Mouse (Mus musculus) mouse trophoblast stem cell (cell line): Measurements from ENCODE around the gene Trpv5.

Experiments used
- in situ Hi-C, 2 experiments: fragments of 300-500 bp; cut with MseI, MboI; formaldehyde crosslinking; loops; 2 replicates in 1 of 2; 3 replicates in 1 of 2; pipeline ENCODE4 v1.15.1; 2025

The Trpv5 gene

GRCm38 (mm10) chr6:41680669-41681068 is at the start of gene Trpv5:
Gene Trpv5 (minus strand): TSS chr6:41680769.
- in situ Hi-C loops = no loop called here

GRCm38 (mm10) chr6:41727989-41728609 is 47.5 kb upstream of the Trpv5 start:
- in situ Hi-C loops = no loop called here

GRCm38 (mm10) chr6:41721430-41721829 is 40.9 kb upstream of the Trpv5 start:
- in situ Hi-C loops = no loop called here

- in situ Hi-C loops = no loop called here
Measured at GRCm38 (mm10) chr6:41710281-41710680, 29.7 kb upstream of the Trpv5 start.

GRCm38 (mm10) chr6:41706275-41706674 is 25.7 kb upstream of the Trpv5 start:
- in situ Hi-C loops = loop anchor here in 1 of 2 experiments (10.0 kb wide), 1 partner anchor 81 kb away; no protein-coding TSS in a partner anchor

GRCm38 (mm10) chr6:41704123-41704522 is 23.6 kb upstream of the Trpv5 start, which contains the start of gene Kel:
Gene Kel (minus strand): TSS chr6:41704339.
- in situ Hi-C loops = loop anchor here in 1 of 2 experiments (10.0 kb wide), 1 partner anchor 79 kb away; no protein-coding TSS in a partner anchor

GRCm38 (mm10) chr6:41702928-41703327 is 22.4 kb upstream of the Trpv5 start:
- in situ Hi-C loops = loop anchor here in 1 of 2 experiments (10.0 kb wide), 1 partner anchor 78 kb away; no protein-coding TSS in a partner anchor

- in situ Hi-C loops = loop anchor here in 1 of 2 experiments (10.0 kb wide), 1 partner anchor 76 kb away; no protein-coding TSS in a partner anchor
Measured at GRCm38 (mm10) chr6:41701245-41701644, 20.7 kb upstream of the Trpv5 start.

GRCm38 (mm10) chr6:41694407-41694806 is 13.8 kb upstream of the Trpv5 start:
- in situ Hi-C loops = no loop called here

- in situ Hi-C loops = no loop called here
Measured at GRCm38 (mm10) chr6:41692200-41692599, 11.6 kb upstream of the Trpv5 start.

- in situ Hi-C loops = no loop called here
Measured at GRCm38 (mm10) chr6:41685596-41685995, 5.0 kb upstream of the Trpv5 start.

GRCm38 (mm10) chr6:41684911-41685310 is 4.3 kb upstream of the Trpv5 start:
- in situ Hi-C loops = no loop called here

GRCm38 (mm10) chr6:41684131-41684530 is 3.6 kb upstream of the Trpv5 start, which contains the start of gene Llcfc1:
Gene Llcfc1 (plus strand): TSS chr6:41684431.
- in situ Hi-C loops = no loop called here

- in situ Hi-C loops = no loop called here
Measured at GRCm38 (mm10) chr6:41681656-41682055, 1.1 kb upstream of the Trpv5 start.

- in situ Hi-C loops = no loop called here
Measured at GRCm38 (mm10) chr6:41676530-41676929, 4.0 kb downstream of the Trpv5 start.

- in situ Hi-C loops = no loop called here
Measured at GRCm38 (mm10) chr6:41662320-41662719, 18.2 kb downstream of the Trpv5 start.

- in situ Hi-C loops = no loop called here
Measured at GRCm38 (mm10) chr6:41658487-41658886, 22.1 kb downstream of the Trpv5 start.

- in situ Hi-C loops = no loop called here
Measured at GRCm38 (mm10) chr6:41654648-41655047, 25.9 kb downstream of the Trpv5 start.

GRCm38 (mm10) chr6:41653173-41653572 is 27.4 kb downstream of the Trpv5 start:
- in situ Hi-C loops = no loop called here

GRCm38 (mm10) chr6:41646672-41647071 is 33.9 kb downstream of the Trpv5 start:
- in situ Hi-C loops = no loop called here

- in situ Hi-C loops = no loop called here
Measured at GRCm38 (mm10) chr6:41646220-41646619, 34.3 kb downstream of the Trpv5 start.

- in situ Hi-C loops = no loop called here
Measured at GRCm38 (mm10) chr6:41643227-41643626, 37.3 kb downstream of the Trpv5 start.

- in situ Hi-C loops = no loop called here
Measured at GRCm38 (mm10) chr6:41642765-41643164, 37.8 kb downstream of the Trpv5 start.
